Mouse (Mus musculus): Measurements from ENCODE around the gene Agtr1a.

DNA sequence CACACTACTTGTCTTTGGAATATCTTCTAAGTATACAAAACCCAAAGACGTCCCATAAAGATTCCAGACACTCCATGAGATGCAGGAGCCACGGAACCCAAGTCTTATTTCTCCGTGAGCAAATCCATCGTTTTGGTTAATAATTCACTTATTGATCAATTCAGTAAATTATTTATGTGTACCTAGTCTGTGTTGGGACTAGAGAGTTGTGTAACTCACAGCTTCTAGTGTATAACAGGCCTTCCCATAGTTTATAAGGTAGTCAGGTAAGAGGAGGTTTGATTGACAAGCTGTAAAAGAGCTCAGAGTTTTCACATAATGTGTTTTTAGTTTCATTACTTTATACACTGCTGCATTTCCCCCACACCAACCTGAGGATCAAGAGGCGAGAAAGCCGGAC is 48.9 kb downstream of the Agtr1a start:
- TF ChIP-seq CTCF (IDR thresholded peaks at IDR 0.05; ENCODE audit: low read depth, low read length) (no peak), POLR2AphosphoS5 (IDR thresholded peaks at IDR 0.05; ENCODE audit: insufficient replicate concordance, low read depth, low read length) (no peak), TAL1 (conservative IDR thresholded peaks at IDR 0.05; ENCODE audit: low read depth, low read length) (no peak)

All from G1E (cell line).